8 mouse cellular contexts compared by ENCODE assay signal in genomic region chrX:36329040-36329649, GRCm38 (mm10). TPM values are rescaled to one million over a fixed set of nuclear protein-coding genes. Genes with fewer than 3 reads are reported as not detected.
DNase-seq lines count a peak whose midpoint lies in the region; ATAC-seq lines count a peak whose summit lies in the region.

No protein-coding gene starts in this region.

- no peak for ATAC-seq in embryonic facial prominence, embryonic 14.5 days (ENCODE audit: low read depth)
- ATAC-seq in hindbrain, embryonic 12.5 days (ENCODE audit: low FRiP score): peak; percentile 54
- ATAC-seq in limb, embryonic 13.5 days (ENCODE audit: low FRiP score, low read depth): peak; percentile 54; the same call in 1 of the 2 replicates
- ATAC-seq in midbrain, embryonic 15.5 days (replicated peaks): peak; percentile 44
- no peak for ATAC-seq in monocyte, adult 5-6 weeks (replicated peaks; ENCODE audit: insufficient number of reproducible peaks, low FRiP score, low TSS enrichment, poor library complexity, severe bottlenecking)

- 0 out of 2 replicates have a peak, but pooled peaks cover 4% of the 10 kb centered on the region for H3K9me3 ChIP-seq in embryonic facial prominence, embryonic 14.5 days (ENCODE audit: control insufficient read depth, low read length)
- H3K9me3 ChIP-seq in hindbrain, embryonic 12.5 days (replicated peaks): no peaks in the 10 kb centered on the region
- no peaks in the 10 kb centered on the region for H3K9me3 ChIP-seq in limb, embryonic 13.5 days
- H3K9me3 ChIP-seq in midbrain, embryonic 15.5 days: no peaks in the 10 kb centered on the region

- peak; percentile 28 for DNase-seq in left cerebral cortex, postnatal 4 days
- no peak for DNase-seq in left cerebral cortex, postnatal 14 days (ENCODE audit: low spot score in 2 of 2)
- peak; percentile 31 for DNase-seq in adrenal gland, postnatal 14 days
- peak; percentile 11 for DNase-seq in embryonic facial prominence, embryonic 14.5 days (ENCODE audit: low spot score)

- peak overlapping the region; percentile 75 for H3K4me2 ChIP-seq in embryonic facial prominence, embryonic 14.5 days (ENCODE audit: low read depth, low read length)
- H3K4me2 ChIP-seq in hindbrain, embryonic 12.5 days (replicated peaks): peak overlapping the region; percentile 82
- peak overlapping the region; percentile 80 for H3K4me2 ChIP-seq in limb, embryonic 13.5 days (replicated peaks)
- peak overlapping the region; percentile 94 for H3K4me2 ChIP-seq in midbrain, embryonic 15.5 days

- peak overlapping the region; percentile 56 for H3K9ac ChIP-seq in embryonic facial prominence, embryonic 14.5 days (ENCODE audit: low read depth, low read length)
- peak overlapping the region; percentile 38; the same call in 1 of the 2 replicates for H3K9ac ChIP-seq in hindbrain, embryonic 12.5 days
- no peak overlapping the region for H3K9ac ChIP-seq in limb, embryonic 13.5 days
- 0 out of 2 replicates have a peak overlapping the region, but pooled peaks have one; percentile 8 for H3K9ac ChIP-seq in midbrain, embryonic 15.5 days

- H3K4me3 ChIP-seq in embryonic facial prominence, embryonic 14.5 days (ENCODE audit: low read depth, low read length): peak overlapping the region; percentile 46
- H3K4me3 ChIP-seq in hindbrain, embryonic 12.5 days: peak overlapping the region; percentile 43
- peak overlapping the region; percentile 47 for H3K4me3 ChIP-seq in limb, embryonic 13.5 days
- peak overlapping the region; percentile 47 for H3K4me3 ChIP-seq in midbrain, embryonic 15.5 days

- no peaks in the 10 kb centered on the region for H3K4me1 ChIP-seq in embryonic facial prominence, embryonic 14.5 days (ENCODE audit: control insufficient read depth, insufficient read depth, low read length)
- H3K4me1 ChIP-seq in hindbrain, embryonic 12.5 days: no peaks in the 10 kb centered on the region
- H3K4me1 ChIP-seq in limb, embryonic 13.5 days: no peaks in the 10 kb centered on the region
- peaks cover 6% of the 10 kb centered on the region; the same call in 1 of the 2 replicates for H3K4me1 ChIP-seq in midbrain, embryonic 15.5 days

- intact Hi-C loops in left cerebral cortex, postnatal 4 days (cut with DNase I): no loop called here
- intact Hi-C loops in left cerebral cortex, postnatal 14 days (cut with DNase I): loop anchor here (5.0 kb wide), 1 partner anchor 102 kb away; no protein-coding TSS in a partner anchor

- H3K27ac ChIP-seq in embryonic facial prominence, embryonic 14.5 days (replicated peaks; ENCODE audit: low read depth, low read length): no peak overlapping the region
- H3K27ac ChIP-seq in hindbrain, embryonic 12.5 days: no peak overlapping the region
- H3K27ac ChIP-seq in limb, embryonic 13.5 days: no peak overlapping the region
- no peak overlapping the region for H3K27ac ChIP-seq in midbrain, embryonic 15.5 days

- H3K36me3 ChIP-seq in embryonic facial prominence, embryonic 14.5 days (ENCODE audit: control insufficient read depth, insufficient read depth, low read length): no peaks in the 10 kb centered on the region
- H3K36me3 ChIP-seq in hindbrain, embryonic 12.5 days: no peaks in the 10 kb centered on the region
- H3K36me3 ChIP-seq in limb, embryonic 13.5 days: no peaks in the 10 kb centered on the region
- no peaks in the 10 kb centered on the region for H3K36me3 ChIP-seq in midbrain, embryonic 15.5 days (replicated peaks)

- no CpG with 5 or more reads among the region's 66 CpGs for WGBS in embryonic facial prominence, embryonic 14.5 days
- 31% methylated on average over 52 of the region's 66 CpGs for WGBS in hindbrain, embryonic 12.5 days
- whole genome bisulfite sequencing in limb, embryonic 13.5 days: 31% methylated on average over 42 of the region's 66 CpGs
- 26% methylated on average over 62 of the region's 66 CpGs for WGBS in midbrain, embryonic 15.5 days

- peaks cover 53% of the 10 kb centered on the region for H3K27me3 ChIP-seq in embryonic facial prominence, embryonic 14.5 days (replicated peaks; ENCODE audit: control insufficient read depth, insufficient read depth, low read length)
- H3K27me3 ChIP-seq in hindbrain, embryonic 12.5 days: peaks cover 21% of the 10 kb centered on the region
- H3K27me3 ChIP-seq in limb, embryonic 13.5 days: peaks cover 67% of the 10 kb centered on the region
- H3K27me3 ChIP-seq in midbrain, embryonic 15.5 days (replicated peaks): peaks cover 3% of the 10 kb centered on the region; the same call in 1 of the 2 replicates

RNA-seq across cellular contexts. Expression of gene Lonrf3, which starts 1.0 kb away (rescaled TPM):
- total RNA-seq in left cerebral cortex, postnatal 4 days (2021): 1 to 10 TPM; 4.7 to 5.6 TPM
- total RNA-seq in left cerebral cortex, postnatal 14 days (2021): 1 to 10 TPM; 8.9 to 9.7 TPM
- total RNA-seq in adrenal gland, postnatal 14 days (2021): 5.5 and 6.7 TPM in 2 replicates
- polyA plus RNA-seq in embryonic facial prominence, embryonic 14.5 days (2014; fragmentation: Nextera tagmentation; extraction: Ambion mirVana): 0.67 and 1.2 TPM in 2 replicates
- 0.79 and 1.1 TPM in 2 replicates for polyA plus RNA-seq in hindbrain, embryonic 12.5 days (2016; fragmentation: Nextera tagmentation; extraction: Ambion mirVana)
- 0.17 and 0.27 TPM in 2 replicates for polyA plus RNA-seq in limb, embryonic 13.5 days (2015; fragmentation: Nextera tagmentation; extraction: Ambion mirVana)
- 0.44 and 0.46 TPM in 2 replicates for polyA plus RNA-seq in midbrain, embryonic 15.5 days (2015; fragmentation: Nextera tagmentation; extraction: Ambion mirVana)
- total RNA-seq in monocyte, adult 5-6 weeks (2017): 1.7 to 2.6 TPM in 2 of 3 replicates, not detected in the other

Comparison
In these comparisons a context has a peak if more than half of its experiments do, and no peak if none do; other contexts are left out.
1. DNase-seq: peak in left cerebral cortex, postnatal 4 days (single experiment), adrenal gland, postnatal 14 days (single experiment) and embryonic facial prominence, embryonic 14.5 days (single experiment); none in left cerebral cortex, postnatal 14 days (0 of 2).
2. ATAC-seq: peak in hindbrain, embryonic 12.5 days (single experiment), limb, embryonic 13.5 days (single experiment) and midbrain, embryonic 15.5 days (single experiment); none in embryonic facial prominence, embryonic 14.5 days (single experiment) and monocyte, adult 5-6 weeks (single experiment).
3. Peak in every context shown above with its lines, with median percentiles within 50 percentile points of each other: H3K4me2 ChIP-seq and H3K4me3 ChIP-seq.